Mouse (Mus musculus) stomach, postnatal 0 days (tissue): ENCODE data around the gene Pxn.

Experiments used
- CTCF ChIP-seq: IDR thresholded peaks from 2 replicates; pipeline ENCODE4 v1.5.1; 2016; ENCODE audit warnings: antibody characterized with exemption, low read depth, mild to moderate bottlenecking, moderate library complexity
- EP300 ChIP-seq: optimal IDR thresholded peaks from 2 replicates; pipeline ENCODE3; 2016; ENCODE audit warnings: antibody characterized with exemption

DNA sequence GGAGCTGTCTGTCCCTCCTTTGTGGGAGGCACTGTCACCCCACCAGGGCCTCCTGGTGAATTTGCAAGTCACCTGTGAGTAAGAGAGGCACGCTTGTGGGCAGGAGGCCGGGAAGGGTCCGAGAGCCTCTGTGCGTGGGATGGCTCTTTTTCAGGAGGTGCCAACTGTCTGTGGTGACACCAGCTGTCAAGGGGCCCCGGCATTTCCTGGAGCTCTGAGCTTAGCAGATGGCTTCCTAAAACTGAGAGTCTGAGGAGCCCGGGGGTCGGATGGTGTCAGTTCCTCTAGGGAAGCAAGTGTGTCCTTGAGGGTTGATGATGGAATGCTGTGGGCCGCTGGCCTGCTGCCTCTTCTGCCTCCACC lies 24.0 kb downstream of the Pxn start:
- no peak for TF ChIP-seq CTCF
- no peak for TF ChIP-seq EP300
